ENCODE assay signal across 8 mouse cellular contexts in the genomic region with DNA sequence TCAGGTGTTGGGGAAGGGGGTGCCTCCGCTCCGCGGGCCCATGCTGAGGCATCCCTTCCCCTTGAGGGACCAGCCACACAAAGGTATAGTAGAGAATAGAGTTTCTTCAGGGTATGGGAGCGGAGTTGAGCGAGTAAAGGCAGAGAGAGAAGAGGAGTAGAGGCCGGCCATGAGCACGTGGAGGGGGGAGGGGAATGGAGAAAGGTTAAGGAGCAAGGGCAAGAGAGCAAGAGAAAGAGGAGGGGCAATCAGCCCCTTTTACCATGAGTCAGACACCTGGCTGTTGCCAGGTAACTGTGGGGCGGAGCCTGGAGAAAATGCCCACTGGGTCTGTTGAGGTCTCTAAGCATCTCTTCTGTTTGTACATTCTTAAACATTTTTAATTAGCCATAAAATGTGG. TPM values are rescaled to one million over a fixed set of nuclear protein-coding genes. Genes with fewer than 3 reads are reported as not detected.
DNase-seq lines count a peak whose midpoint lies in the region; ATAC-seq and TF ChIP-seq lines count a peak whose summit lies in the region.

No protein-coding gene starts in this region.

- TF ChIP-seq EP300 in heart, postnatal 0 days (IDR thresholded peaks at IDR 0.05; ENCODE audit: low read depth) = no peak

- H3K27ac ChIP-seq in heart, postnatal 0 days (ENCODE audit: low read depth) = no peak overlapping the region
- no peak overlapping the region for H3K27ac ChIP-seq in hindbrain, embryonic 14.5 days
- H3K27ac ChIP-seq in midbrain, embryonic 13.5 days = no peak overlapping the region

- intact Hi-C loops in heart, postnatal 10 days (cut with DNase I) = no loop called here
- intact Hi-C loops in gastrocnemius, postnatal 36 days (cut with DNase I) = loop anchor here (5.0 kb wide), 2 partner anchors 34 to 46 kb away; no protein-coding TSS in a partner anchor

- no peaks in the 10 kb centered on the region for H3K27me3 ChIP-seq in heart, postnatal 0 days (ENCODE audit: control insufficient read depth, insufficient read depth, low read length)
- H3K27me3 ChIP-seq in hindbrain, embryonic 14.5 days (ENCODE audit: control insufficient read depth, insufficient read depth, low read length) = no peaks in the 10 kb centered on the region
- no peaks in the 10 kb centered on the region for H3K27me3 ChIP-seq in midbrain, embryonic 13.5 days

- no peak overlapping the region for H3K9ac ChIP-seq in heart, postnatal 0 days (replicated peaks; ENCODE audit: low read depth, low read length)
- H3K9ac ChIP-seq in hindbrain, embryonic 14.5 days = peak overlapping the region; percentile 93
- peak overlapping the region; percentile 85 for H3K9ac ChIP-seq in midbrain, embryonic 13.5 days (replicated peaks)

- H3K9me3 ChIP-seq in heart, postnatal 0 days (replicated peaks; ENCODE audit: control insufficient read depth, low read length) = no peaks in the 10 kb centered on the region
- H3K9me3 ChIP-seq in hindbrain, embryonic 14.5 days (ENCODE audit: control insufficient read depth, low read length) = no peaks in the 10 kb centered on the region
- H3K9me3 ChIP-seq in midbrain, embryonic 13.5 days = no peaks in the 10 kb centered on the region

- peak overlapping the region; percentile 88 for H3K4me2 ChIP-seq in heart, postnatal 0 days (ENCODE audit: low read depth, low read length)
- H3K4me2 ChIP-seq in hindbrain, embryonic 14.5 days (replicated peaks) = peak overlapping the region; percentile 86
- H3K4me2 ChIP-seq in midbrain, embryonic 13.5 days (replicated peaks) = peak overlapping the region; percentile 73

- H3K36me3 ChIP-seq in heart, postnatal 0 days (replicated peaks; ENCODE audit: control insufficient read depth, insufficient read depth, low read length) = no peaks in the 10 kb centered on the region
- H3K36me3 ChIP-seq in hindbrain, embryonic 14.5 days (replicated peaks; ENCODE audit: control insufficient read depth, insufficient read depth) = no peaks in the 10 kb centered on the region
- H3K36me3 ChIP-seq in midbrain, embryonic 13.5 days = no peaks in the 10 kb centered on the region

- no peak for ATAC-seq in heart, postnatal 0 days (ENCODE audit: insufficient read depth, low read depth)
- no peak for ATAC-seq in hindbrain, embryonic 14.5 days (ENCODE audit: low FRiP score)
- no peak for ATAC-seq in midbrain, embryonic 13.5 days

- 31% methylated on average over 8 of the region's 8 CpGs for WGBS in heart, postnatal 0 days
- WGBS in hindbrain, embryonic 14.5 days = 19% methylated on average over 8 of the region's 8 CpGs
- 20% methylated on average over 8 of the region's 8 CpGs for WGBS in midbrain, embryonic 13.5 days

- DNase-seq in heart, postnatal 0 days (ENCODE audit: low spot score) = no peak
- DNase-seq in heart, postnatal 10 days = no peak
- DNase-seq in R1 (ENCODE audit: low read depth, low spot score) = peak; percentile 92
- DNase-seq in hindbrain, embryonic 14.5 days (ENCODE audit: low spot score) = no peak
- DNase-seq in gastrocnemius, postnatal 36 days = no peak
- DNase-seq in gastrocnemius, adult 8-10 months (ENCODE audit: low spot score in 2 of 2) = no peak
- DNase-seq in adrenal gland, postnatal 36 days = no peak

- TF ChIP-seq CTCF in heart, postnatal 0 days (IDR thresholded peaks at IDR 0.05; ENCODE audit: low read depth) = no peak

- H3K4me3 ChIP-seq in heart, postnatal 0 days (ENCODE audit: low read depth, low read length) = peak overlapping the region; percentile 78; the same call in 1 of the 2 replicates
- H3K4me3 ChIP-seq in hindbrain, embryonic 14.5 days (replicated peaks; ENCODE audit: low read length) = peak overlapping the region; percentile 95
- H3K4me3 ChIP-seq in midbrain, embryonic 13.5 days (replicated peaks) = peak overlapping the region; percentile 70

- peaks cover 21% of the 10 kb centered on the region for H3K4me1 ChIP-seq in heart, postnatal 0 days (ENCODE audit: control insufficient read depth, insufficient read depth)
- peaks cover 33% of the 10 kb centered on the region for H3K4me1 ChIP-seq in hindbrain, embryonic 14.5 days (replicated peaks; ENCODE audit: control insufficient read depth, insufficient read depth, low read length)
- H3K4me1 ChIP-seq in midbrain, embryonic 13.5 days (replicated peaks) = peaks cover 39% of the 10 kb centered on the region

RNA-seq across cellular contexts. Expression of gene Hspbap1, which starts 1.0 kb away (rescaled TPM):
- total RNA-seq in heart, postnatal 0 days (2014; rRNA removed; ENCODE audit: low replicate concordance) = 1.0 and 5.5 TPM in 2 replicates
- 5.0 and 5.7 TPM in 2 replicates for polyA plus RNA-seq in heart, postnatal 0 days (2015; fragmentation: Nextera tagmentation; extraction: Ambion mirVana)
- total RNA-seq in heart, postnatal 10 days (2021) = 1 to 10 TPM; 2.8 to 3.8 TPM
- polyA plus RNA-seq in hindbrain, embryonic 14.5 days (2014; fragmentation: Nextera tagmentation; extraction: Ambion mirVana) = 15.1 and 17.3 TPM in 2 replicates
- polyA plus RNA-seq in midbrain, embryonic 13.5 days (2015; fragmentation: Nextera tagmentation; extraction: Ambion mirVana) = 19.7 and 21.9 TPM in 2 replicates
- 1 to 10 TPM; 2.7 to 3.4 TPM for total RNA-seq in gastrocnemius, postnatal 36 days (2021)
- 1 to 10 TPM; 2.8 to 4.2 (median 3.7) TPM for total RNA-seq in gastrocnemius, adult 8-10 months (2022)
- 1 to 10 TPM; 5.7 to 7.0 TPM for total RNA-seq in adrenal gland, postnatal 36 days (2021)

RNA-seq across cellular contexts. Expression of gene Dirc2, which starts 2.0 kb away (rescaled TPM):
- 38.3 and 39.8 TPM in 2 replicates for total RNA-seq in heart, postnatal 0 days (2014; rRNA removed; ENCODE audit: low replicate concordance)
- 15.3 and 16.1 TPM in 2 replicates for polyA plus RNA-seq in heart, postnatal 0 days (2015; fragmentation: Nextera tagmentation; extraction: Ambion mirVana)
- 10 to 100 TPM; 47.1 to 50.2 TPM for total RNA-seq in heart, postnatal 10 days (2021)
- polyA plus RNA-seq in hindbrain, embryonic 14.5 days (2014; fragmentation: Nextera tagmentation; extraction: Ambion mirVana) = 44.9 and 56.2 TPM in 2 replicates
- 22.7 and 27.9 TPM in 2 replicates for polyA plus RNA-seq in midbrain, embryonic 13.5 days (2015; fragmentation: Nextera tagmentation; extraction: Ambion mirVana)
- total RNA-seq in gastrocnemius, postnatal 36 days (2021) = 10 to 100 TPM; 54.7 to 57.4 TPM
- total RNA-seq in gastrocnemius, adult 8-10 months (2022) = 10 to 100 TPM; 64.0 to 70.1 (median 66.4) TPM
- 10 to 100 TPM; 36.1 to 42.2 TPM for total RNA-seq in adrenal gland, postnatal 36 days (2021)
